Mouse (Mus musculus) liver, adult 2 months (tissue): ENCODE results near the gene Plpp6.

Experiments
- CTCF ChIP-seq: fragments of 200-500 bp; IDR thresholded peaks from 2 replicates; pipeline ENCODE4 v1.5.1; 2011; ENCODE audit warnings: low read depth, low read length, control low read depth
- POLR2A ChIP-seq: fragments of 200-500 bp; IDR thresholded peaks from 2 replicates; pipeline ENCODE4 v1.6.1; 2011; ENCODE audit warnings: low read length, control low read depth; ENCODE audit not compliant: insufficient read depth; ENCODE audit errors: extremely low read depth

- TF ChIP-seq POLR2A (no peak), CTCF (no peak)
These were observed 22.5 kb upstream of the Plpp6 start for GRCm38 (mm10) chr19:28941271-28941670.
